Mouse (Mus musculus): Measurements from ENCODE around the gene Rpl23a. TPM values are rescaled to one million over a fixed set of nuclear protein-coding genes. Genes with fewer than 3 reads are reported as not detected.

Rpl23a gene
- polyA plus RNA-seq, 1 experiment from 2014 or later, result 934 TPM

- H3K9ac ChIP-seq (replicated peaks), result peak overlapping the region; percentile 99
- peak overlapping the region; percentile 100 for H3K4me3 ChIP-seq (replicated peaks)
- H3K27me3 ChIP-seq, result 0 out of 2 replicates have a peak, but pooled peaks cover 3% of the 10 kb centered on the region
- H3K4me1 ChIP-seq (replicated peaks), result peaks cover 46% of the 10 kb centered on the region
- ATAC-seq, result peak; percentile 2
- peaks cover 36% of the 10 kb centered on the region for H3K36me3 ChIP-seq
- peak overlapping the region; percentile 84 for H3K4me2 ChIP-seq (replicated peaks)
- 0% methylated on average over 14 of the region's 14 CpGs for WGBS
- H3K9me3 ChIP-seq, result no peaks in the 10 kb centered on the region
- H3K27ac ChIP-seq, result peak overlapping the region; percentile 99
Observed at GRCm38 (mm10) chr11:78164604-78164923, 18.8 kb downstream of the Rpl23a start.

DNA sequence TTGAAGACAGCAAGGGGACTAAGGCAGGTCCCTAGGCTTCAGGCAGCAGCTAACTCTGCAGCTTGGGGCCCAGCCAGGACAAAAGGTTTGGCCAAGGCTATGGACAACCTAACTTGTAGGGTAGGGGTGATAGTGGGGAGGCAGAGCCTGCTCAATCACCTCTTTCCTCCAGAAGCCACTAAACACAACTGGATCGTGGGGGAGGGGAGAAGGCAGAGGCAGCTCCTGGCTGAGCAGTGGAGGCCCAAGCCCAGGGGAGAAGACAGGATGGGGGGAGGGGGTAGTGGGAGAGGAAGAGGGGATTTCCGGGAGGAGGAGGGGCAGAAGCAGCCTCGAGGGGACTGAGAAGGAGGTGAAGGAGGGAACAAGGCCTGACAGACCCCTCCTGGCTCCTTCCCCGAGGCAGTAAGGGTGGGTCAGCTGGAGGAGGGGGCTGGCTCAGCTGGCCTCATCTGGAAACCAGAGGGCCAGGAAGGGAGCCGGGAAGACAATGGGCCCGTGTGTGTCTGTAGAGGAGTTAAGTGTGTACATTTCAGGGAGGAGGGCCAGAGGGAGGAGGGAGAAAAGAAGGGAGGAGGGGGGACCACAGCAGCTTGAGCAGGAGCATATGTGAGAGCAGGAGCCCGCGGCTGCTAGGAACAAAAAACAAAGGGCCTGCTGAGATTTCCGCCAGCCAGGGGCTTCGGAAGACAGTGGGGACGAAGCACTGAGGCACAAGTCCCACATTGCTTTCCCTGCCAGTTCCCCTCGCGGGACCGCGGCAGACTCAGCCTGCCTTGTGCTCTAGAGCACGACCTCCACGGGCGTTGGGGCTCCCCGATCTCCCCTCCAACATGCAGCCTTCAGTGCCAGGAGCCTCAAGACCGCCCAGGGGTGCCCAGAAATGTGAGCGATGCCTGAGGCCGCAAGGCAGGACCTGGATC, 19.4 kb downstream of the Rpl23a start:
- Histone ChIP-seq H3K36me3 (peaks cover 42% of the 10 kb centered on the region), H3K27me3 (0 out of 2 replicates have a peak, but pooled peaks cover 3% of the 10 kb centered on the region), H3K9me3 (no peaks in the 10 kb centered on the region), H3K27ac (peak overlapping the region; percentile 99), H3K9ac (replicated peaks) (peak overlapping the region; percentile 99), H3K4me3 (replicated peaks) (peak overlapping the region; percentile 100), H3K4me1 (replicated peaks) (peaks cover 50% of the 10 kb centered on the region), H3K4me2 (replicated peaks) (peak overlapping the region; percentile 84)
- 1% methylated on average over 22 of the region's 22 CpGs for WGBS
- peak; percentile 62 for ATAC-seq

DNA sequence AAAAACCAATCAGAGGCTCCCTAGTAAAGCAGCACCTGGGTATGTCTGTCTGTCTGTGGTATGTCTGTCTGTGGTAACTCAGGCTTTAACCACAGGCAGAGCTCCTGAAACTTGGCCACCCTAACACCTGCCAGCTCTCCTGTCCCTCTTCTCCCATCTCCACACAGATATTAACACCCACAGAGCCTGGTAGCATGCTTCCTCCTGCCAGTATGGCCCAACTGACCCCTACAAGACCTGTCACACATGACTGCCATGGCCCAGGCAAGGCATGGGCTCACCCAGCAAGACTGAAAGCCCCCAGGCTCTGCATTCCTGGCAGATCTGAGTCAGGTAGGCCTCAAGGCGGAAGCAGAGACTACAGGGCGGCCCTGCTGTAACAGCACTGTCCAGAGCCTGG, 20.3 kb downstream of the Rpl23a start:
- Histone ChIP-seq H3K4me3 (replicated peaks) (peak overlapping the region; percentile 100), H3K36me3 (peaks cover 51% of the 10 kb centered on the region), H3K27ac (peak overlapping the region; percentile 99), H3K9ac (replicated peaks) (peak overlapping the region; percentile 99), H3K4me2 (replicated peaks) (peak overlapping the region; percentile 84), H3K9me3 (no peaks in the 10 kb centered on the region), H3K27me3 (0 out of 2 replicates have a peak, but pooled peaks cover 3% of the 10 kb centered on the region), H3K4me1 (replicated peaks) (peaks cover 51% of the 10 kb centered on the region)
- ATAC-seq, result no peak
- WGBS, result 79% methylated on average over 2 of the region's 2 CpGs

DNA sequence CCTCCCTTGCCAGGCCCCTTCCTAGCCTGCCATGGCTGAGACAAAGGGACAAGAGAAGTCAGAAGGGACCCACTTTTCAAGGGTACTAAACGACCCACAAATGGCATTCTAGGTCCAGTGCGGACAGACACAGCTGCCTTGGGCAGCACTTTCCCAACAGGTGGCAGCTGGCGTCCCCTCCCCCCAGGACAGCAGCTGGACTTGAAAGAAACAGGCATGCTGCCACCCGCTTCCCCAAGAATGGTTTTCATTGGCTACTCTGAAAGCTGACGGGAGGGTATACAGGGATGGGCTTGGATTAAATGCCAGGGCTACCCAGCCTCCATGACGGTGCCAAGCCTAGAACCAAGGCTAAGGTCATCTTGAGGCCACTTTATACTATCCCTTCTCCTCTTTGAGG, 20.9 kb downstream of the Rpl23a start:
- Histone ChIP-seq H3K4me3 (replicated peaks) (peak overlapping the region; percentile 100), H3K36me3 (peaks cover 56% of the 10 kb centered on the region), H3K4me2 (replicated peaks) (peak overlapping the region; percentile 84), H3K27me3 (0 out of 2 replicates have a peak, but pooled peaks cover 3% of the 10 kb centered on the region), H3K9ac (replicated peaks) (peak overlapping the region; percentile 99), H3K27ac (peak overlapping the region; percentile 99), H3K4me1 (replicated peaks) (peaks cover 54% of the 10 kb centered on the region), H3K9me3 (no peaks in the 10 kb centered on the region)
- WGBS, result 41% methylated on average over 6 of the region's 6 CpGs
- ATAC-seq, result no peak

- H3K27me3 ChIP-seq, result no peaks in the 10 kb centered on the region
- no peaks in the 10 kb centered on the region for H3K9me3 ChIP-seq
- H3K36me3 ChIP-seq, result peaks cover 60% of the 10 kb centered on the region
- H3K4me1 ChIP-seq (replicated peaks), result peaks cover 56% of the 10 kb centered on the region
- 0 out of 2 replicates have a peak overlapping the region, but pooled peaks have one; percentile 36 for H3K9ac ChIP-seq (replicated peaks)
- no peak for ATAC-seq
- peak overlapping the region; percentile 84 for H3K4me2 ChIP-seq (replicated peaks)
- peak overlapping the region; percentile 99 for H3K27ac ChIP-seq
- WGBS, result 68% methylated on average over 4 of the region's 4 CpGs
- peak overlapping the region; percentile 100 for H3K4me3 ChIP-seq (replicated peaks)
Observed at GRCm38 (mm10) chr11:78161968-78162367, 21.4 kb downstream of the Rpl23a start.

- H3K9ac ChIP-seq (replicated peaks), result no peak overlapping the region
- no peaks in the 10 kb centered on the region for H3K27me3 ChIP-seq
- H3K4me3 ChIP-seq (replicated peaks), result no peak overlapping the region
- no peaks in the 10 kb centered on the region for H3K9me3 ChIP-seq
- H3K4me1 ChIP-seq (replicated peaks), result peaks cover 50% of the 10 kb centered on the region
- H3K27ac ChIP-seq, result no peak overlapping the region
- 92% methylated on average over 14 of the region's 14 CpGs for WGBS
- H3K36me3 ChIP-seq, result peaks cover 67% of the 10 kb centered on the region
- no peak for ATAC-seq
- no peak overlapping the region for H3K4me2 ChIP-seq (replicated peaks)
Observed at GRCm38 (mm10) chr11:78161169-78161568, 22.2 kb downstream of the Rpl23a start.

DNA sequence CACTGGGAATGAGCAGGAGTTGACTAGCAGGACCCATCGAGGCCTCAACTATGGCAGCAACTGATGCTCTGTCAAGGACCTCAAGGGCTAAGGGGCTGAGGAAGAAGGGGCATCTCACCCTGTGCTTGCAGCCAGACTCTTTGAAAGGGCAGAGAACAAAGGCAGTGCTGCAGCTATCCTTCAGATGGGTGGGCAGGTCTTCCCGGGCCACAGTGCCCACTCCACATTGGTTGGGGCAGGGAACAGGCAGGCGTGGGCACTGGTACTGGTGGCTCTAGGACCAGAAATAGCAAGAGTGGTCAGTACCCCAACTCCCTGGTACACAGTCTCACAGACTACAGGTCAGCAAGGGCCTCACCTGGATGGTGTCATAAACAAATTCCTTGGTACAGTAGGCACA, 22.7 kb downstream of the Rpl23a start:
- H3K27ac ChIP-seq, result no peak overlapping the region
- no peak overlapping the region for H3K4me2 ChIP-seq (replicated peaks)
- no peak for ATAC-seq
- WGBS, result 88% methylated on average over 3 of the region's 3 CpGs
- H3K4me1 ChIP-seq (replicated peaks), result peaks cover 45% of the 10 kb centered on the region
- H3K9me3 ChIP-seq, result no peaks in the 10 kb centered on the region
- H3K9ac ChIP-seq (replicated peaks), result no peak overlapping the region
- no peaks in the 10 kb centered on the region for H3K27me3 ChIP-seq
- no peak overlapping the region for H3K4me3 ChIP-seq (replicated peaks)
- peaks cover 69% of the 10 kb centered on the region for H3K36me3 ChIP-seq

GRCm38 (mm10) chr11:78160171-78160570, 23.2 kb downstream of the Rpl23a start:
- Histone ChIP-seq H3K27me3 (no peaks in the 10 kb centered on the region), H3K9me3 (no peaks in the 10 kb centered on the region), H3K4me1 (replicated peaks) (peaks cover 43% of the 10 kb centered on the region), H3K4me3 (replicated peaks) (no peak overlapping the region), H3K9ac (replicated peaks) (no peak overlapping the region), H3K27ac (no peak overlapping the region), H3K4me2 (replicated peaks) (no peak overlapping the region), H3K36me3 (peaks cover 73% of the 10 kb centered on the region)
- WGBS, result 89% methylated on average over 18 of the region's 18 CpGs
- ATAC-seq, result no peak

DNA sequence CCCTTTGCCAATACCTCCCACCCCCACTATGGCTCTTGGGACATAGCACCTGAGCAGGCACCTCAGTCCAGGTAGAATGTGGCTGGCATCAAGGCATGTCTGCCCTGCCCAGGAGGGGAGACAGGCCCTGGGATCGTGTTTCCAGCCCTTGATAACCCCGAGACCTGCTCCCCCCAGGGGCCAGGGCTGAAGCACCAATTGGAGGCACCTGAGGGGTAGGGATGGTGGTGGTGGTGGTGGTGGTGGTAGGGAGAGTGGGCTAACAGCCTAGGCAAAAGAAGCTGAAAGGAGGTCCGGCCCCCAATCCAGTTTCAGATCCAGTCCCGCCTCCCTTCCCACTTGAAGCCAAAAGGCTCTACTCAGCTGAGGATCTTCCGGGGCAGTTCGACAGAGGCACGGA, 23.8 kb downstream of the Rpl23a start:
- H3K4me2 ChIP-seq (replicated peaks), result no peak overlapping the region
- peaks cover 79% of the 10 kb centered on the region for H3K36me3 ChIP-seq
- peak; percentile 13; the same call in 1 of the 2 replicates for ATAC-seq
- peaks cover 43% of the 10 kb centered on the region for H3K4me1 ChIP-seq (replicated peaks)
- peak overlapping the region; percentile 44; the same call in 1 of the 2 replicates for H3K27ac ChIP-seq
- no peaks in the 10 kb centered on the region for H3K9me3 ChIP-seq
- H3K9ac ChIP-seq (replicated peaks), result no peak overlapping the region
- H3K4me3 ChIP-seq (replicated peaks), result no peak overlapping the region
- no peaks in the 10 kb centered on the region for H3K27me3 ChIP-seq
- 77% methylated on average over 7 of the region's 7 CpGs for WGBS

GRCm38 (mm10) chr11:78159096-78159495, 24.3 kb downstream of the Rpl23a start:
- 28% methylated on average over 2 of the region's 2 CpGs for WGBS
- H3K9ac ChIP-seq (replicated peaks), result no peak overlapping the region
- no peak overlapping the region for H3K4me3 ChIP-seq (replicated peaks)
- H3K36me3 ChIP-seq, result peaks cover 84% of the 10 kb centered on the region
- no peaks in the 10 kb centered on the region for H3K27me3 ChIP-seq
- no peaks in the 10 kb centered on the region for H3K9me3 ChIP-seq
- peaks cover 43% of the 10 kb centered on the region for H3K4me1 ChIP-seq (replicated peaks)
- H3K27ac ChIP-seq, result peak overlapping the region; percentile 44; the same call in 1 of the 2 replicates
- H3K4me2 ChIP-seq (replicated peaks), result no peak overlapping the region
- peak; percentile 35 for ATAC-seq

DNA sequence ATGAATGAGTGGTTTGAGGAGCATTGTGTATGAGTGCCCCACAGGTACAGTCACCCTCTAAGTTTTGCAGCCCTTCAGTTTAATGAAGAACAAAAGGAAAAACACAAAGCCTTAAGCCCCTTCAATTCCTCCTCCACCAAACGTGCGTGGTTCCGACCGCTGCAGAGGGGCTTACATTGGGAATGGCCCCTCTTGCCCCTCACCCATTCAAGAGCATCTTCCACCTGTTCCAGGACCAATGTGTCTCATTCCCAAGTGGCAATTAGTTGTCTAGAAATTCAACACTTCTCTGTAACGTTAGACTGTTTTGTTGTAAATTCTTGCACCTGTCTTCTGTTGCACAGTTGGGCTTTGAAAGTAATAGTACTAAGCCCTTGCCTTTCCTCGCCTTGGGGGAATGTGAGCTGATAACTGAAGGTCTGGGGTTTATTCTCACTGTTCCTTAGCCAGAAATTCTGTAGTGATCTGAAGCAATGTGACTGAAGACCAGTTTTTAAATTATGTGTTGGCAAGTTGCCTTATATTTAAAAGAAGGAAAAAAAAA, 27.2 kb downstream of the Rpl23a start:
- Histone ChIP-seq H3K4me2 (replicated peaks) (no peak overlapping the region), H3K36me3 (peaks cover 87% of the 10 kb centered on the region), H3K9ac (replicated peaks) (no peak overlapping the region), H3K27ac (no peak overlapping the region; the same call in 1 of the 2 replicates), H3K27me3 (no peaks in the 10 kb centered on the region), H3K4me3 (replicated peaks) (no peak overlapping the region), H3K4me1 (replicated peaks) (peaks cover 39% of the 10 kb centered on the region), H3K9me3 (no peaks in the 10 kb centered on the region)
- ATAC-seq, result no peak
- 67% methylated on average over 6 of the region's 6 CpGs for WGBS

DNA sequence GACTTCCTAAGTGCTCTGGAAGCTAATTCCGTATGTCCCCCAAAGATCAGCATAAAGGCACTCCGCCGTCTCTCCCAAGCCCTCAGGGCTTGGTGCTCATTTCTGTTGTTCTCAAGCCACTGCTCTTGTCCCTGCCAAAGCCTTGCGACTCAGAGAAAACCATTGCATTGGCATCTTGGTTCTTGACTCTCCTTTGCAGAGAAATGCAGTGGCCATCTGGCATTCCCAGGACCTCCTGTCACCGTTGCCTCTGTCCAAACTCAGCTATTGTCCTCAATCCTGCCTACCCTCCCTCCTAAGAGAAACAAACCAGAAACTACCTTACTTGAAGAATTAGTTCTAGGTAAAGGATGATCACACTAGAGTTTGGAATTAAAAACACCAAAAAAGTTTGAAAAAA, 27.7 kb downstream of the Rpl23a start:
- no peak overlapping the region for H3K9ac ChIP-seq (replicated peaks)
- peaks cover 33% of the 10 kb centered on the region for H3K4me1 ChIP-seq (replicated peaks)
- WGBS, result 83% methylated on average over 5 of the region's 5 CpGs
- H3K27me3 ChIP-seq, result no peaks in the 10 kb centered on the region
- H3K4me2 ChIP-seq (replicated peaks), result no peak overlapping the region
- H3K27ac ChIP-seq, result no peak overlapping the region
- H3K9me3 ChIP-seq, result no peaks in the 10 kb centered on the region
- no peak for ATAC-seq
- no peak overlapping the region for H3K4me3 ChIP-seq (replicated peaks)
- H3K36me3 ChIP-seq, result peaks cover 87% of the 10 kb centered on the region

Measured in midbrain, embryonic 13.5 days (tissue).